Mouse (Mus musculus) inflammation-experienced regulatory T-cells, adult 6 months (primary cell): Measurements from ENCODE around the gene Papola. TPM values are rescaled to one million over a fixed set of nuclear protein-coding genes. Genes with fewer than 3 reads are reported as not detected.

Source experiments
- ATAC-seq: one replicate; pipeline ENCODE4 v1.8.0; 2017
- polyA plus RNA-seq, 3 experiments: library from polyadenylated mRNA; unstranded; fragments of 100-300 nt; shearing (Covaris generic); gene quantifications; one replicate each; pipeline ENCODE4 v1.2.1; 2017

Gene Papola
- polyA plus RNA-seq, 3 experiments from 2014 or later: 98.1 to 132 (median 105) TPM

DNA sequence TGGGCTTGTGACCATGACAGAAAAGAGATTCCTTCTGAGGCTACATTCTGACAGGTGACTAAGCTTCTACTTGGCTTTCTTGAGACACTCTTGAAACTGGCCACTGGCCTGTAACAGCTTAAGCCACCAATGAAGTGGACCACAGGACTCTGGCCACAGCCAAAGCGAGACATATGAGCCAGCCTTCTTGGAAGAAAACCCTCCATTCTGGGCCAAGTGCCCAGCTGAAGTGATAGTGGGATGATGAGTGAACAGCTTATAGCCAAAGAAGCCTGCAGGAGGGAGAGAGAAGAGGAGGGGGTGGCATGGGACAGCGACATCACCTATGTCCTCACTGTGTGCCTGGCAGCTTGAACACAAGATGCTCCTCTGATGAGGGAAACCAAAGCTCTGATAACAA is 83.2 kb downstream of the Papola start:
- ATAC-seq: no peak

DNA sequence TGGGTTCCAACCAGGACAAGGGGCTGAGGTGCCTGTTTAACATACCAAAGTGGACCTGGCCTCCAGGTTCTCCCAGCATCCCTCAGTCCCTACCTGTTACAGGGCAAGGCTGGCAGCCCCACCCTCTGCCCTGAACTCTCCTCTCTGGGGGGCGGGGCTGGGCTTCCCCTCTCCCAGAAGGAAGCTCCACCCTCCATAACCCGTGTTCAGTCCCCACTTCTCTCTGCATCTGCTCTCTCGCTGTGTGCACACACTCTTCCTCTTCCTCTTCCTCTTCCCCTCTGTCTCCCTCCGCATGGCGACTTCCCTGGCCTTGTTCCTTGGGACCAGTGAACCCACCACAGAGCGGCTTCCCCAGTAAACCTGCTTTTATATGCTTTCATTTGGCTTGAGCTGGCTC is 84.7 kb downstream of the Papola start:
- ATAC-seq: no peak

DNA sequence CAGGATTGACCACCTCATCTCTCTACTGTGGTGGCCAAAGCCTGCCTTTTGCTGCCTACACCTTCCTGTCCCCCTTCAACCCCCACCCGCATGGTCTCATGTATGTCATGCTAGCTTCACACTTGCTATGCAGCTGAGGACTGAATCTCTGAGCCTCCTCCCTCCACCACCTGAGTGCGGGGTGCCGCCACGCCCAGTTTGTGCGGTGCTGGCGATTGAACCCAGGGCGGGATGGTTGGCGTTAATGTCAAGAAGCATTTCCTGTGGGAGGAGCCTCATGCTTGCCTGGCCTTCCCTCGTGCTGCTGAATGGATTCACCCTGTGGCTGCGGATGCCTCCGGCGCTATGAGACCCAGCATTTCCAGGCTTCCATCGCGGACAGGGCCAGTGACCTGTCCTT is 85.2 kb downstream of the Papola start:
- ATAC-seq: no peak

DNA sequence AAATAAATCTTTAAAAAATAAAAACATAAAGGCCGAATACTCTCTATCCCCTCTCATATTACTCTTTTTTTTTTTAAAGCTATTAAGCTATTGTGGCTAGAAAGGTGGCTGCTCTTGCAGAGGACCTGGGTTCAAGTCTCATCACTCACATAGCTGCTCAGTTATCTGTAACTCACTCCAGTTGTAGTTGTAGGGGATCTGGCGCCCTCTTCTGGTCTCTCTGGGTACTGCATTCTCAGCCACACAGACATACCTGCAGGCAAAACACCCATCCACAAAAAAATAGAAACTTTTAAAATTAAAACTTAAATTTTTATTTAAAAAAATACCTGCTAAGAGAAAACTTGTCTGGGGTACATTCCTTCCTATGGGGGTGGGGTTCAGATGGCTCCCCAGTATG is 88.8 kb downstream of the Papola start:
- no peak for ATAC-seq

DNA sequence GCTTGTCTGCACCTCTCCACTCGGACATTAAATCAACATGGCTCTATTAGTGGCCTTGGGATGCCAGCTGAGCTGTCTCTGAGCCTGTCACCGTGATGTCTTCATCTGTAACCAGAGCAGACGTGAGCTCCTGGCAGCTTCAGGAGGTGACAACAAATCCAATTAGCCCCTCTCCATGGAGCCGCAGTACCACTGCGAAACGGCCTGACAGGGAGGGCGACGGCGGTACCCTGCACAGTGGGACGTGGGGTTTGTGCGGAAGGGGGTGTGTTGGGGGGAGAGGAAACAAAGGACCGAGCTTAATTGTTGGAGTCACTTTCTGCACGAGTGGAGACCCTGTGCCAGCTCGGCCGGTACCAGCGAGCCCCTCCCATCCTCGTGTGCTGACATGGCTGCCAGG is 90.6 kb downstream of the Papola start:
- no peak for ATAC-seq

DNA sequence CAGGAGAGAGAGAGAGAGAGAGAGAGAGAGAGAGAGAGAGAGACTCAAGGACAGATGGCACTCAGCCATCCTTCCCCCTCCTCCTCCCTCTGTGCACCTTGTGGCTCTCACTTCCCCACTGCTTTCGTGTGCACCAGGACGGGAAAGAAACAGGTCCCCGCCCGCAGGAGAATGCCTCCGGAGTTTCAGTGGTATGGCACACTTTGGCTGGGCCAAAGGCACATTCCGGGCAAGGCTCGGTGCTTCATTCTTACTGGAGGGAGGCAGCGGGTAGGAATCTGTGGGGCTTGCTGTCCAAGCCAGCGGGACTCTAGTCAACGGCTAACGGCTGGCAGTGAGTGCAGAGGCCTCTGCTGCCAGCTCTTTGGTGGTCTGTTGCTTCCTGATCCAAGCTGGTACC is 92.0 kb downstream of the Papola start:
- no peak for ATAC-seq

DNA sequence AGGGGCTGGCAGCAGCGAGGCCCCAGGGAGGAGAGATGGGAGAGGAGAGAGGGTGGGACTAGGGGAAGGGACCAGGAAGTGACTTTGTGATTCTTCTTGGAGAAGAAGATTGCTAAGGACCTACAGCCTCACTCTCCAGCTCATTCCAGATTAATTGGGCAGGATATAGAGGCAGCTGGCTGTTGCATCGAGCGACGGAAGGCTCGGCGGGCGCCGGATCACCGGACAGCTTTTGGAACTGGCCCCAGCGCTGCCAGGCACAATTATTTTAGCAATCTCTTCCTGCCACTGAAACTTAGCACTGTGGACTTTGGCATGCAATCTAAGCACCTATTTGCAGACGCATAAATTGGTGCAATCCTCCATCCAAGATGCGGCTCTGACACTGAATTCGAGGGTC is 92.4 kb downstream of the Papola start:
- no peak for ATAC-seq

DNA sequence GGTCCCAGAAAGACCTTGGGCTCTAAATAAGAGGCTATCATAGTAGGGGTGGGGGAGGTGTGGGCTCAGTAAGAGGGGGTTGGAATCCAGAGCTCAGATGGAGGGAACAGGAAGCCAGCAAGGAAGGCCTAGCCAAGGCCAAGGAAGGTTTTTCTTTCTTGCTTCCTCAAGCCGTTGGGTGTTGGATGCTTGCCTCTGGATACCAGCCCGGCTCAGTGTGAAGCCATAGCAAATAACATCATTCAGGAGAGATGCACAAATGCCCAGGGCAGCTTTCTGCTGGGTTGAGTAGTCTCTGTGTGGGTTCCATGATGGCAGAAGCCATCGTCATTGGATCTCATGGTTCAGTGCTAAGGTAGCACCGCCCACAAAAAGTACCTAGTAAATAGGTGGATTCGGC is 94.3 kb downstream of the Papola start:
- ATAC-seq: no peak

DNA sequence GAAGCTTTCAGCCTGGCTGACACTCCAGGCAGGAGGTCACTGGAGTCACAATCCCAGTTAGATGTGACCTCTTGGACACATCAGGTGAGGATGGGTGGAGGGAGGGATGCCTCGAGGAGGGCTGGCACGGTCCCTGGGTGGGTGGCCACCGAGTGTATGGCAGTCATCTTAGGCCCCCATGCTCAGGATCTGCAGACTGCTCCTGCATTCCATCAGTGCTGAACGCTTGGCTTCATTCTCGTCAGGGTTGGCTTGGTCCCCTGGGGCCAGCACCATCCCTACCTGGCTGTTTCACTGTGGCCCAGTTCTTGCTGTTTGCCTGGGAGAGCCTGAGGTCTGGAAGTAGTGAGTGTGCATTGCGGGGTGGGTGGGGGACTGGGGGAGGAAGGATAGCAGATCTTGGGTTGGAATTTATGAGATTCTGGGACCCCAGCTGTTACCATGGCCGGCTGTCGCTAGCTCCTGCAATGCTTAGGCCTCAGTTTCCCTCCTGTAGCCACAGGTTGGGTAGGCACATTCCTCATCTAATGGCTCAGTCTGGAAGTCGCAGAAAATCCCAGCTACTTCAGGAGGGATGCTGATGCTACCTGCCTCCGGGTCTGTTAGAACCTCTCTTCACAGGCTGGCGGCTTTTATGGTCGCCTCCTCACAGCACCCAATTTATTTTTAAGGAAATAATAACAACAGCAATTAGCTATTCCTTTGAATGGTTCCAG is 99.5 kb downstream of the Papola start:
- no peak for ATAC-seq

DNA sequence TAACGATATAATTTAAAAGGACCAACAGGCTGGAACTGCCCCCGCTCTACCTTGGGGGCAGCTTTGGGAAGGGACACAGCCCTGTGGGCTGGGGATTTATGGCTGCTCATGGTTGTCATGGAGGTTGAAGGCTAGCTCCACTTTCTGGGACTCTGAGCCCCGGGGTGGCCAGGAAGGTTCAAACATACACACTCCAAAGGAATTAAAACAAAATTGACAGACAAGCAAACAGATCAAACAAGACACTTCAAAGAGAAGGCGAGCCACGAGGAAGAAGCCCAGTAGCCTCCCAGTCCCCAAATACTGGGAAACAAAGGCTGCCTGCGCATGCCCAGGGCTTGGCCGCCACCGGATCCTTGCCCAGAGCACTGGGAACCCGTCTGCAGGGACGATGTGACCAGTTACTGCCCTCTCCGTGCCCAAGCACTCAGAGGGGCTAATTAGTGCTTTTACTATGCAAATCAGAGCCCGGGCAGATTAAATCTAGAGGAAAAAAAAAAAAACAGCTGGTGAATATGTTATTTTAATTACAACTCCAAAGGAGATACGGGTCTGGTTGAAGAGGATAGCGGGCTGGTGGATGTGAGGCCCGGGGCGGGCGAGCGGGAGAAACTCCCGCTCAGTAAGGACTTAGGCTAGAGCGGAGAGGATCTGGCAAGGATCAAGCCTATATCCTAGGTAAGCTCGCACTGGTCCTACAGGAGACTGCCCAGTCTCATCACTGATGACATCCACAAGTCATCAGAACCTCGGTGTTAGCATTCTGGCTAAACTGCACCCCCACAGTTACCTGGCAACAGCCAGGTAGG is 100.2 kb downstream of the Papola start:
- no peak for ATAC-seq

Other genes with a start within 250 kb of the Papola start
- gene Bdkrb2, start 221.5 kb upstream of the Papola start, polyA plus RNA-seq: not detected
- gene Bdkrb1, start 181.6 kb upstream of the Papola start, polyA plus RNA-seq: 1 to 10 TPM in 2 of 3 experiments, under 1 TPM in 1; 0.63 to 2.0 (median 1.4) TPM
- gene Gskip, start 99.9 kb upstream of the Papola start, polyA plus RNA-seq: 10 to 100 TPM; 44.9 to 53.1 (median 50.1) TPM
- 10 to 100 TPM in 2 of 3 experiments, 1 to 10 TPM in 1; 5.4 to 17.8 (median 13.3) TPM for gene Atg2b, start 99.5 kb upstream of the Papola start, polyA plus RNA-seq
- gene Ak7, start 78.7 kb upstream of the Papola start, polyA plus RNA-seq: under 1 TPM; 0.28 to 0.38 (median 0.36) TPM
- gene Vrk1, start 225.5 kb downstream of the Papola start, polyA plus RNA-seq: 100 to 1,000 TPM; 124 to 151 (median 151) TPM